Mouse (Mus musculus): Measurements from ENCODE around the gene Dnm2.

Dnm2 gene

DNA sequence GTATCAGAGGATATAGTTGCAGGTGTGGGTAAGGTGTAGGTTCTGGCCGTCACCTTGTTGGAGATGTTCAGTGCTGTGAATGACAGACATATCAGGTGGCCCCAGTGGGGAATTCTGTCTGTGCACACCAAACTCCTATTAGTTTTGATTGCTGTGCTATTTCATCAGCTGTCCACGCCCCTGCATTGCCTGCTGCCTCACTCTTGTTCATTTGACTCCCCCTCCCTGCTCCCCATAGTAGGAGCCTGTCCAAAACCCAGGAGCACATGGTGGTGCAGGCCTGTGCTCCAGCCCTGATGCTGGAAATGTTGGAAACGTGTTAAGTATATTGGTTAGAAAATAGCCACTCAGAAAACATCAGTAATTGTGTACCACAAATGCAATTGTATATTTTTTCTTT, 14.7 kb downstream of the Dnm2 start:
- Histone ChIP-seq H3K27me3 (ENCODE audit: control insufficient read depth, insufficient read depth, low read length, poor library complexity, severe bottlenecking) (no peaks in the 10 kb centered on the region), H3K36me3 (ENCODE audit: control insufficient read depth, insufficient read depth, low read length, poor library complexity, severe bottlenecking) (no peaks in the 10 kb centered on the region)
- DNase-seq (ENCODE audit: low read depth, low spot score): no peak

DNA sequence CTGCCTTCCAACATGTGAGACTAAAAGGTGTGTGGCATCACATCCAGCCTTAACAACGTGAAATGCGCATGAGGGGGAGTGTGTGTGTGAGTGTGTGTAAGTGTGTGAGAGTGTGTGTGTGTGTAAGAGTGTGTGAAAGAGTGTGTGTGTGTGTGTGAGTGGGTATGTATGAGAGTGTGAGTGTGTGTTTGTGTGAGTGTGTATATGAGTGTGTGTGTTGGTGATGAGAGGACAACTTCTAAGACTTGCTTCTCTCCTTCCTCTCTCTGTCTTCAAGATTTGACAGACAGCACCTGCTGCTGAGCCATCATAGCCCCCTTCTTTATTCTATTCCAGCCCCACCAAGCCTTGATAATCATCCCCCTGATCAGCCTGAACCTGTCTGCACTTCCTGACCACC, 15.2 kb downstream of the Dnm2 start:
- H3K27me3 ChIP-seq (ENCODE audit: control insufficient read depth, insufficient read depth, low read length, poor library complexity, severe bottlenecking): no peaks in the 10 kb centered on the region
- H3K36me3 ChIP-seq (ENCODE audit: control insufficient read depth, insufficient read depth, low read length, poor library complexity, severe bottlenecking): no peaks in the 10 kb centered on the region
- DNase-seq (ENCODE audit: low read depth, low spot score): no peak

DNA sequence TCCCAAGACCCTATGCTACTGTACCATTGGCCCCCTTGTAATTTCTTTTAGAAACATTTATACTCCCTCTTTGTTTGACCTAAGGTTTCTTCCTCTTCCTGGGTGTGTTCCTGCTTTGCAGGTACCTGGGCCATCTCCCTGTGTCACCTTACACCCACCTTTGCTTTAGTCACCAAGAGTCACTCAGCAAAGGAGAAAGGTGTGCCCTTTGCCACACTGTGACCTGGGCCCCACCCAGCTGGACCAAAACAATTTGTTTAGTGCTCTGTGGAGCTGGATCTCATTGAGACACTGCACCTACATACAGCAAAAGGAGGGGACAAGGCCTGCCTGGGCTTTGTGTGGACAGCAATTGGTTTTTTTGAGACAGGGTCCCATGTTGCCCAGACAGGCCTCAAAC, 15.7 kb downstream of the Dnm2 start:
- no peak for DNase-seq (ENCODE audit: low read depth, low spot score)
- Histone ChIP-seq H3K27me3 (ENCODE audit: control insufficient read depth, insufficient read depth, low read length, poor library complexity, severe bottlenecking) (no peaks in the 10 kb centered on the region), H3K36me3 (ENCODE audit: control insufficient read depth, insufficient read depth, low read length, poor library complexity, severe bottlenecking) (no peaks in the 10 kb centered on the region)

DNA sequence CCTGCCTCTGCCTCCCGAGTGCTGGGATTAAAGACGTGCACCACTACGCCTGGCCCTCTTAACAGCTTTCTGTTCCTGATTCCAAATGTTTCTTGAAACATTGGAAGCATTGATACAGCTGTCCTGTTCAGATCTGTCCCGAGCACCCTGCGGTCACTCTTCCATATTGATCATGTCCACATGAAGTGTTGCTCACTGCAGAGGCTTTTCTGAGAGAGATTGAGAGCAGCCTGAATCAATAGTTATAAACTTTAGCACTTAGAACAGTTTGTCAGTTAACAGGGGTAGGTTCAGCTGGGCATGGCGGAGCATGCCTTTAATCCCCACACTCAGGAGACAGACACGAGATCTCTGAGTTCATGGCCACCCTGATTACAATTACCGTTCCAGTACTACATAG, 19.1 kb downstream of the Dnm2 start:
- H3K36me3 ChIP-seq (ENCODE audit: control insufficient read depth, insufficient read depth, low read length, poor library complexity, severe bottlenecking): no peaks in the 10 kb centered on the region; the same call in 1 of the 2 replicates
- no peak for DNase-seq (ENCODE audit: low read depth, low spot score)
- no peaks in the 10 kb centered on the region for H3K27me3 ChIP-seq (ENCODE audit: control insufficient read depth, insufficient read depth, low read length, poor library complexity, severe bottlenecking)

DNA sequence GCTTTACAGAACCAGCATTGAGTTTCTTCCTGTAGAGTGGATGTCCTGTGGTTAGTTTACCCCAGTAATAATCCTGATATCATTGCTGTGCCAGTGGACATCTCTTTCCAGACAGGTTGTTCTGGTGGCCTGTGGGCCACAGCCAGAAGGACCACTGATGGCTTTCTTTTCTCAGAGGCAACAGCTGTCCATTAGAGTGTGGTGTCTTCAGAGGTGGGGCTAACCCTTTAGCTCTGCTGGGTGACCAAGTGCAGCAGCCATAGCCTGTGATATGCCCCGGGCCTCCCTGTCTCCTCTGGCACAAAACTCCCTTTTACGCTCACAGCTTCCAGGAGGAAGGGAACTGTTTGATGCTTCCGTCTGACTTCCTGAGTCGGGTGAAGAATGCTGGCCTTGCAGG, 19.9 kb downstream of the Dnm2 start:
- H3K36me3 ChIP-seq (ENCODE audit: control insufficient read depth, insufficient read depth, low read length, poor library complexity, severe bottlenecking): no peaks in the 10 kb centered on the region; the same call in 1 of the 2 replicates
- no peaks in the 10 kb centered on the region for H3K27me3 ChIP-seq (ENCODE audit: control insufficient read depth, insufficient read depth, low read length, poor library complexity, severe bottlenecking)
- no peak for DNase-seq (ENCODE audit: low read depth, low spot score)

DNA sequence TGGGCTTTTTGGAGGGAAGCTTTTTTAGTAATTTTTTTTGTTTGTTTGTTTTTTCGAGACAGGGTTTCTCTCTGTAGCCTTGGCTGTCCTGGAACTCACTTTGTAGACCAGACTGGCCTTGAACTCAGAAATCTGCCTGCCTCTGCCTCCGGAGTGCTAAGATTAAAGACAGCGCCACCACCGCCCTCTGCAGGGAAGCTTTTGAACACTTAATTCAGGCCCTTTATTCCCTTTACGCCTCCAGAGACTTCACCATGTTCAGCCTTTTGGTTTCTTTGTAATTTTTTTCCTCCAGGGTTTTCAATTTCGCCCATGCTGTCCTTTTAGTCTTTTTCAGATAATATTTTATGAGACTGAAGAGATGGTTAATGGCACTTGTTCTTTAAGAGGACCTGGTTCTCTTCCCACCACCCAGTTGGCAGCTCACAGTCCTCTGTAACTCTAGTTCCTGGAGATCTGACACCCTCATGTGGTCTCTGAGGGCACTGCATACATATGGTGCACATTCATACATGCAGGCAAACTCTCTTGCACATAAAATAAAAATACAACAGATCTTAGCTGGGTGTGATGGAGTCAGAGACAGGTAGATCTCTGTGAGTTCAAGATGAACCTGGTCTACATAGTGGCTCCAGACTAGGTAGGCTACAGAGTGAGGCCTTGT, 20.5 kb downstream of the Dnm2 start:
- Histone ChIP-seq H3K27me3 (ENCODE audit: control insufficient read depth, insufficient read depth, low read length, poor library complexity, severe bottlenecking) (no peaks in the 10 kb centered on the region), H3K36me3 (ENCODE audit: control insufficient read depth, insufficient read depth, low read length, poor library complexity, severe bottlenecking) (no peaks in the 10 kb centered on the region; the same call in 1 of the 2 replicates)
- DNase-seq (ENCODE audit: low read depth, low spot score): no peak

DNA sequence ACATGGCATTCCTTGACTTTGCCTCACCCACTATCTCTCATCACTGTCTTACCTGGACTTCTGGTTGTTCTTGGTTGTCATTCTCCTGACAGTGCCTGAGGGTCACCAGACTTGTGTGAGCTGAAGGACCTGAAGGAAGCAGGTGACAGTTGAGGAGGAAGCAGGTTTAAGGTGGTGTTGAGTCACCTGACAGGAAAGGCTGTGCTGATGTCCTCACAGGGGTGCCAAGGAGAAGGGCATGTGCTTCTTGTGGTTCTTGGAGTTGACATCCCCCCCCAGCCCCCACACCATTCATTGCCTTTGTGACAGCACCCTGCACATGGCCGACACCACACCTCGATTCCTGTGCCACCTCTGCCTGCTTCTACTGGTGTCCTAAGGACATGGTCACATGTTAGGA, 23.1 kb downstream of the Dnm2 start:
- peak; percentile 23 for DNase-seq (ENCODE audit: low read depth, low spot score)
- H3K36me3 ChIP-seq (ENCODE audit: control insufficient read depth, insufficient read depth, low read length, poor library complexity, severe bottlenecking): no peaks in the 10 kb centered on the region; the same call in 1 of the 2 replicates
- no peaks in the 10 kb centered on the region for H3K27me3 ChIP-seq (ENCODE audit: control insufficient read depth, insufficient read depth, low read length, poor library complexity, severe bottlenecking)

DNA sequence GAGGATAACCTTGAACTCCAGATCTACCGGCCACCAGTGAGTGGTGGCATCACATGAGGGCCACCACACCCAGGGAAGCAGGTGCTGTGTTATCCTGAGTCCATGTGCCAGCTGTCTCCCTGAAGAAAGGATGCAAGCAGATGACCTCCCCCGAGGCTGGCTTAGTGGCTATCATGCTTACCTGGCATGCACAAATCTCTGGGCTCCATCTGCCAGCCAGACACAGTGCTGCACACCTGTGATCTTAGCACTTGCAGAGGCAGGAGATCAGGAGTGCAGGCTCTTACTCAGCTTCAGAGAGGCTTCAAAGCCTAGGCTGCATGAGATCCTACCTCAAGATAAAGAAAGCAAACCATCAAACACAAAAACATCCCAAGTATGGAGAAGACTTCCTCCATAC, 25.0 kb downstream of the Dnm2 start:
- no peak for DNase-seq (ENCODE audit: low read depth, low spot score)
- Histone ChIP-seq H3K27me3 (ENCODE audit: control insufficient read depth, insufficient read depth, low read length, poor library complexity, severe bottlenecking) (no peaks in the 10 kb centered on the region), H3K36me3 (ENCODE audit: control insufficient read depth, insufficient read depth, low read length, poor library complexity, severe bottlenecking) (no peaks in the 10 kb centered on the region; the same call in 1 of the 2 replicates)

DNA sequence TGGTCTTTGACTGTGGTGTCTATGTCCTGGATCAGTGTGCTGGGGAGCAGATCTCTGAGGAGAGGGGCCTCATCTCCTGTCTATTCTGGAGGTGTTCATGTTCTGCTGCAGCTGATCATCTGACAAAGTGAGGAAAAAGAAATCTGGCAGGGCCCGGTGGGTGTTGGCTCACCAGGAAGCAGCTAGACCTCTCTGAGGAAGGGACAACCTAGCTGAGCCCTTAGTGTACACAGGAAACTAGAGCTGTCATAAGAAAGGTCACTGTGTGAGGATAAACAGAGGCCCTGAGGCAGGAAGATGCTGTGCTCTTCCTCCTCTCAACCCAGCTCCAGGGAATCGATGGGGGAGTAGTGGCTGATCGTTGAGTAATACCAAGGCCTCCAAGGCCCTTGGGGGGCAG, 25.6 kb downstream of the Dnm2 start:
- DNase-seq (ENCODE audit: low read depth, low spot score): no peak
- no peaks in the 10 kb centered on the region; the same call in 1 of the 2 replicates for H3K36me3 ChIP-seq (ENCODE audit: control insufficient read depth, insufficient read depth, low read length, poor library complexity, severe bottlenecking)

DNA sequence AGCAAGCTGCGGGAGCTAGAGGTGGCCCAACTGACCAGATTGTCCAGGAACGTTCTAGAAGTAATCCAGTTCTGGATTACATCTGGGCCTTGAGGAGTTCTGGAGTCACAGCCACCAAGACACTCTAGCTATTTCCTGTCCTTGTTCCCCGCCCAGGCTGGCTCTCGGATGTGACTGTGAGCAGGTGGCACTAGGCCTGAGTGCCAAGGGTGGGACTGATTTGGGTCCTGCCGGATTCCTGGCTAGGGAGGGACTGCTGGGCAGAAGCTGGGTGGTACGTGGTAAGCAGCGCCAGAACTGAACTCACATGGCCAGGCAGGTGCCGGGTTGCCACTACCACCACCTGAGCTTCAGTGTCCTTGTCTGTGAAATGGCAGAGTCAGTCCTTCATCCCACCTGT, 26.7 kb downstream of the Dnm2 start:
- Histone ChIP-seq H3K27me3 (ENCODE audit: control insufficient read depth, insufficient read depth, low read length, poor library complexity, severe bottlenecking) (no peaks in the 10 kb centered on the region), H3K36me3 (ENCODE audit: control insufficient read depth, insufficient read depth, low read length, poor library complexity, severe bottlenecking) (no peaks in the 10 kb centered on the region; the same call in 1 of the 2 replicates)
- DNase-seq (ENCODE audit: low read depth, low spot score): no peak

More for the DNA sequence above, 25.6 kb downstream of the Dnm2 start:
- no peaks in the 10 kb centered on the region for H3K27me3 ChIP-seq (ENCODE audit: control insufficient read depth, insufficient read depth, low read length, poor library complexity, severe bottlenecking)

DNA sequence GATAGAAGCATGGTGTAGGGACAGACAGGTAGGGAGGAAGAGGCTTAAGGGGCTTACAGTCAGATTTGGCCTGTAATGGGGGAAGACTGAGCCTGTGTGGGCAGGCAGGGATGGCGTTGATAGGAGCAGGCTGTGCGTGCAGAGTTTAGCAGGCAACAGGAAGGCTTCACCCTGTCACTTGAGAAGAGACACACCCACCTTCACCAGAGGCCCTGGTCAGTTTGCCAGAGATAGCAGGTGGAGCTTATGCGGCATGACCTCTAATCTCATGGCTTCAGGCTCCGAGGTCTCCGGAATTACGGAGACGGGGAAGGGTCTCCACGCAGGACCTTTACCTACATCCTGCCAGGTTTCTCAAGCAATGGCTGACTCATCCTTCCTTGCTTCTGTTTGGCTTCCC, 27.2 kb downstream of the Dnm2 start:
- DNase-seq (ENCODE audit: low read depth, low spot score): no peak

DNA sequence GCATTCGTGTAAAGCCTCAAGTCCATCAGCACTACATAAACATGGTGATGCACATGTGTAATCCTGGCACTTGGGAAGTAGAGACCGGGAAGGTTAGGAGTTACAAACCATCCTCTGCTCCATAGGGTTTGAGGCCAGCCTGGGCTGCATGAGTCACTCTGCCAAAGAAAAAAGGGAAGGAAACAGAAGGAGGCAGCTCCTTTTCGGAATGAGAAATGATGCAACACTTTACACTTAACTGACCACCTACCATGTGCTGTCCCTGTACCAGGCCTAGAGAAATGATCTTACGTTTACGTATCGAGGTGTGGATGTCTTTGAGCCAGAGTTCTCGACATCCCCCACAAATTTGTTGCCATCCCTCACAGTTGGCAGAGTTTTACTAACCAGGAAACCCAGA, 28.3 kb downstream of the Dnm2 start:
- Histone ChIP-seq H3K27me3 (ENCODE audit: control insufficient read depth, insufficient read depth, low read length, poor library complexity, severe bottlenecking) (no peaks in the 10 kb centered on the region), H3K36me3 (ENCODE audit: control insufficient read depth, insufficient read depth, low read length, poor library complexity, severe bottlenecking) (no peaks in the 10 kb centered on the region; the same call in 1 of the 2 replicates)
- DNase-seq (ENCODE audit: low read depth, low spot score): no peak

More for the DNA sequence above, 27.2 kb downstream of the Dnm2 start:
- Histone ChIP-seq H3K36me3 (ENCODE audit: control insufficient read depth, insufficient read depth, low read length, poor library complexity, severe bottlenecking) (no peaks in the 10 kb centered on the region; the same call in 1 of the 2 replicates), H3K27me3 (ENCODE audit: control insufficient read depth, insufficient read depth, low read length, poor library complexity, severe bottlenecking) (no peaks in the 10 kb centered on the region)

DNA sequence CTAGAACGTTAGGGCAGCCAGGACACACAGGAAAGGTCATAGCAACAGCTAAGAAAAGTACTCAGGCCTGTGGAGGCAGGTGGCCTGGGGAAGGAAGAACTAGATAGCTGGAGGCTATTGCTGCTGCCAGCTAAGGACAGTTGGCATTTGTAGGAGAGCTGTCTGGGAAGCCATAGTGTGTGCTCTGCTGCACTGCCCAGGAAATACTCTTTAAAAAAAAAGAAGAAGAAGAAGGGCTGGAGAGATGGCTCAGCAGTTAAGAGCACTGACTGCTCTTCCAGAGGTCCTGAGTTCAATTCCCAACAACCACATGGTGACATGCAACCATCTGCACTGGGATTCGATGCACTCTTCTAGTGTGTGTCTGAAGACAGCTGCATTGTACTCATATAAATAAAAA, 28.8 kb downstream of the Dnm2 start:
- Histone ChIP-seq H3K36me3 (ENCODE audit: control insufficient read depth, insufficient read depth, low read length, poor library complexity, severe bottlenecking) (no peaks in the 10 kb centered on the region; the same call in 1 of the 2 replicates), H3K27me3 (ENCODE audit: control insufficient read depth, insufficient read depth, low read length, poor library complexity, severe bottlenecking) (no peaks in the 10 kb centered on the region)
- DNase-seq (ENCODE audit: low read depth, low spot score): no peak

DNA sequence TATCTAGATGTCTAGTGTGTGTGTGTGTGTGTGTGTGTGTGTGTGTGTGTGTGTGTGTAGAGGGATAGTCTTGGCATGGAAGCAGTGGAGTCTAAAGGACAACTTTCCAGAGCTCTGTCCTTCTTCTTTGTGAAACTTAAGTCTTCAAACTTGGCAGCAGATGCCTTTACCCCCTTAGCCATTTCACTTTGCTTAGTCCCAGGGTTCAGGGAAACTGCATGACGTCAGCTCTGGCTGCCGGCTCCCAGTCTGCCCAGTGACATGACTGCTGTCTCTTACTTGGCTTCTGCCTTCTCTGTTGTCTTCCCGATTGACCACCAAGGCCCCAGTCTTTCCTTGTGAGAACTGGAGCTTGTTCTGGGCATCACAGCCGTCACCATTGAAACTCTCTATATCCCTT, 29.8 kb downstream of the Dnm2 start:
- no peaks in the 10 kb centered on the region for H3K27me3 ChIP-seq (ENCODE audit: control insufficient read depth, insufficient read depth, low read length, poor library complexity, severe bottlenecking)
- DNase-seq (ENCODE audit: low read depth, low spot score): no peak
- H3K36me3 ChIP-seq (ENCODE audit: control insufficient read depth, insufficient read depth, low read length, poor library complexity, severe bottlenecking): no peaks in the 10 kb centered on the region

DNA sequence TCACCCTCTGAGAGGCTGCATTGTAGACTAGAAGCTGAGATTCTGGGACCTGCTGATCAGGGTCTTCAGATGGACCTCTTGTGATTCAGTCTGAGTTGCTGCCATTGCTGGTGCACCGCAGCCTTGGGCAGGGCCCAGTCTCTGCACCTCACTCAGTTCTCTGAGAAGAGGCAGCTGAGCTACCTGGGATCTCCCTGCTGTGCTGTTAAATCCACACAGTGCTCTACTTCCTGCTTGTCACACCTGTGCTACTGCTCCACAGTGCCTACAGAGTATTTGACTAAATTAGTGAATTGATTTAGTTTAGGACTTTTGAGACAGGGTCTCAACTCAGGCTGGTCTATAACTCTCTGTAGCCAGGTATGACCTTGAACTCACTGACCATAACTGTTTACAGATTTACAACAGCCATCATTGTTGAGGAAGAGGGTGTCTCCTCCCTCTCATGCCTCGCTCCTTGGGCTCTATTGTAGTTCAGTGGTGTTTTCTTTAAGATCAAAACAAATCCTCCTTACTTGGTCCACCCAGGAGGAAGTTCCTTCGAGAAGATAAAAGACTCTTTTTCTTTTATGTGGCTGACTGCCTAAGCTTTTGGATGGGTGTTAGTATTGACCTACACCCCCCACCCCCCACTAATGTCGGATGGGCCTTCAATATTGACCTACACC, 30.5 kb downstream of the Dnm2 start:
- DNase-seq (ENCODE audit: low read depth, low spot score): no peak
- no peaks in the 10 kb centered on the region for H3K27me3 ChIP-seq (ENCODE audit: control insufficient read depth, insufficient read depth, low read length, poor library complexity, severe bottlenecking)
- no peaks in the 10 kb centered on the region for H3K36me3 ChIP-seq (ENCODE audit: control insufficient read depth, insufficient read depth, low read length, poor library complexity, severe bottlenecking)

Data from splenic B cell, adult 2 months (primary cell).